Mouse (Mus musculus): ENCODE results near the gene Asic2. TPM values are rescaled to one million over a fixed set of nuclear protein-coding genes. Genes with fewer than 3 reads are reported as not detected.

Asic2 gene
- total and polyA plus RNA-seq, 3 experiments: not detected

GRCm38 (mm10) chr11:81964561-81964960 is 3.7 kb downstream of the Asic2 start:
- H3K4me1 ChIP-seq (ENCODE audit: control insufficient read depth in 1 of 2, insufficient read depth in 2 of 2, low read length in 2 of 2): no peaks in the 10 kb centered on the region
- H3K36me3 ChIP-seq (ENCODE audit: control insufficient read depth in 1 of 2, insufficient read depth in 2 of 2, low read length in 2 of 2): no peaks in the 10 kb centered on the region
- H3K9me3 ChIP-seq (replicated peaks; ENCODE audit: insufficient read depth, low read length): no peaks in the 10 kb centered on the region
- H3K27me3 ChIP-seq (ENCODE audit: control insufficient read depth in 1 of 2, insufficient read depth in 2 of 2, low read length in 2 of 2): no peaks in the 10 kb centered on the region
- no peak overlapping the region for H3K4me3 ChIP-seq (ENCODE audit: control insufficient read depth in 1 of 2, insufficient read depth in 1 of 2, low read depth in 2 of 2, low read length in 2 of 2)
- no peak overlapping the region for H3K27ac ChIP-seq (ENCODE audit: control insufficient read depth, low read depth, low read length)
- TF ChIP-seq POLR2AphosphoS2 (IDR thresholded peaks at IDR 0.05; ENCODE audit: low read length) (no peak), KAT2A (conservative IDR thresholded peaks at IDR 0.05; ENCODE audit: low read depth, low read length) (no peak), CHD1 (IDR thresholded peaks at IDR 0.05; ENCODE audit: low read depth, low read length) (no peak)
- no peak for DNase-seq (ENCODE audit: low read depth, low spot score)
- H3K9ac ChIP-seq (ENCODE audit: control insufficient read depth, low read depth, low read length, poor library complexity, severe bottlenecking): no peak overlapping the region
- no peaks in the 10 kb centered on the region for H3K79me2 ChIP-seq (ENCODE audit: control insufficient read depth, insufficient read depth, low read length, poor library complexity)

GRCm38 (mm10) chr11:81954398-81954797 is 13.9 kb downstream of the Asic2 start:
- no peak for TF ChIP-seq MAZ (IDR thresholded peaks at IDR 0.05; ENCODE audit: low read depth, low read length)
- no peaks in the 10 kb centered on the region for H3K27me3 ChIP-seq (ENCODE audit: control insufficient read depth in 1 of 2, insufficient read depth in 2 of 2, low read length in 2 of 2)
- no peak overlapping the region for H3K27ac ChIP-seq (ENCODE audit: control insufficient read depth, low read depth, low read length)

GRCm38 (mm10) chr11:81948021-81948420 is 20.2 kb downstream of the Asic2 start:
- H3K4me3 ChIP-seq (ENCODE audit: control insufficient read depth in 1 of 2, insufficient read depth in 1 of 2, low read depth in 2 of 2, low read length in 2 of 2): no peak overlapping the region
- H3K4me1 ChIP-seq (ENCODE audit: control insufficient read depth in 1 of 2, insufficient read depth in 2 of 2, low read length in 2 of 2): no peaks in the 10 kb centered on the region
- no peak for DNase-seq (ENCODE audit: low read depth, low spot score)
- H3K27me3 ChIP-seq (ENCODE audit: control insufficient read depth in 1 of 2, insufficient read depth in 2 of 2, low read length in 2 of 2): no peaks in the 10 kb centered on the region
- no peaks in the 10 kb centered on the region for H3K36me3 ChIP-seq (ENCODE audit: control insufficient read depth in 1 of 2, insufficient read depth in 2 of 2, low read length in 2 of 2)
- TF ChIP-seq ZNF384 (IDR thresholded peaks at IDR 0.05; ENCODE audit: low read depth, low read length) (no peak), JUND (IDR thresholded peaks at IDR 0.05; ENCODE audit: low read depth, low read length) (no peak), ZC3H11A (IDR thresholded peaks at IDR 0.05; ENCODE audit: low read depth, low read length) (no peak), POLR2AphosphoS2 (IDR thresholded peaks at IDR 0.05; ENCODE audit: low read length) (no peak), E2F4 (IDR thresholded peaks at IDR 0.05; ENCODE audit: borderline replicate concordance, low read depth, low read length) (no peak), CHD1 (IDR thresholded peaks at IDR 0.05; ENCODE audit: low read depth, low read length) (no peak), TAL1 (IDR thresholded peaks at IDR 0.05; ENCODE audit: low read length) (no peak), KAT2A (conservative IDR thresholded peaks at IDR 0.05; ENCODE audit: low read depth, low read length) (no peak), NRF1 (IDR thresholded peaks at IDR 0.05; ENCODE audit: insufficient read depth, low read depth, low read length, poor library complexity, severe bottlenecking) (no peak), RCOR1 (IDR thresholded peaks at IDR 0.05; ENCODE audit: low read depth, low read length) (no peak), BHLHE40 (IDR thresholded peaks at IDR 0.05; ENCODE audit: borderline replicate concordance, low read depth, low read length) (no peak), ZMIZ1 (IDR thresholded peaks at IDR 0.05; ENCODE audit: low read depth, low read length) (no peak), CTCF (IDR thresholded peaks at IDR 0.05 in 2 of 3, conservative IDR thresholded peaks at IDR 0.05 in 1 of 3; ENCODE audit: control insufficient read depth in 1 of 3, insufficient read depth in 1 of 3, low read depth in 2 of 3, low read length in 3 of 3, poor library complexity in 1 of 3, severe bottlenecking in 1 of 3) (no peak), MYC (IDR thresholded peaks at IDR 0.05; ENCODE audit: low read depth, low read length) (no peak), MAZ (IDR thresholded peaks at IDR 0.05; ENCODE audit: low read depth, low read length) (no peak), MAFK (IDR thresholded peaks at IDR 0.05; ENCODE audit: borderline replicate concordance, low read depth, low read length) (no peak), SMC3 (IDR thresholded peaks at IDR 0.05; ENCODE audit: low read depth, low read length) (no peak), CHD2 (IDR thresholded peaks at IDR 0.05; ENCODE audit: low read length) (no peak), TBP (IDR thresholded peaks at IDR 0.05; ENCODE audit: low read depth, low read length) (no peak), MAX (IDR thresholded peaks at IDR 0.05; ENCODE audit: low read length) (no peak)
- no peak overlapping the region for H3K27ac ChIP-seq (ENCODE audit: control insufficient read depth, low read depth, low read length)
- H3K9me3 ChIP-seq (replicated peaks; ENCODE audit: insufficient read depth, low read length): no peaks in the 10 kb centered on the region
- H3K79me2 ChIP-seq (ENCODE audit: control insufficient read depth, insufficient read depth, low read length, poor library complexity): no peaks in the 10 kb centered on the region
- no peak overlapping the region for H3K9ac ChIP-seq (ENCODE audit: control insufficient read depth, low read depth, low read length, poor library complexity, severe bottlenecking)

More at GRCm38 (mm10) chr11:81954398-81954797, 13.9 kb downstream of the Asic2 start:
- Histone ChIP-seq H3K36me3 (ENCODE audit: control insufficient read depth in 1 of 2, insufficient read depth in 2 of 2, low read length in 2 of 2) (no peaks in the 10 kb centered on the region), H3K9ac (ENCODE audit: control insufficient read depth, low read depth, low read length, poor library complexity, severe bottlenecking) (no peak overlapping the region), H3K79me2 (ENCODE audit: control insufficient read depth, insufficient read depth, low read length, poor library complexity) (no peaks in the 10 kb centered on the region), H3K4me1 (ENCODE audit: control insufficient read depth in 1 of 2, insufficient read depth in 2 of 2, low read length in 2 of 2) (no peaks in the 10 kb centered on the region), H3K9me3 (replicated peaks; ENCODE audit: insufficient read depth, low read length) (no peaks in the 10 kb centered on the region), H3K4me3 (ENCODE audit: control insufficient read depth in 1 of 2, insufficient read depth in 1 of 2, low read depth in 2 of 2, low read length in 2 of 2) (no peak overlapping the region)
- no peak for DNase-seq (ENCODE audit: low read depth, low spot score)
